Mouse (Mus musculus): ENCODE results near the gene Trappc6b. TPM values are rescaled to one million over a fixed set of nuclear protein-coding genes. Genes with fewer than 3 reads are reported as not detected.
"Not testable (repeated sequence)": the region's sequence is repeated elsewhere in the genome, so short reads cannot be mapped to it uniquely, and the experiment has no call there.

The Trappc6b gene
- polyA plus RNA-seq, 1 experiment from 2014 or later, result 137 TPM

- no peak overlapping the region for H3K9ac ChIP-seq
- ATAC-seq, result peak; percentile 13; the same call in 1 of the 2 replicates
- no peaks in the 10 kb centered on the region for H3K27me3 ChIP-seq
- H3K4me1 ChIP-seq, result no peaks in the 10 kb centered on the region
- H3K4me2 ChIP-seq, result no peak overlapping the region
- WGBS, result 83% methylated on average over 3 of the region's 3 CpGs
- peaks cover 49% of the 10 kb centered on the region for H3K36me3 ChIP-seq (ENCODE audit: poor library complexity, severe bottlenecking)
- no peaks in the 10 kb centered on the region for H3K9me3 ChIP-seq (replicated peaks)
- no peak overlapping the region for H3K27ac ChIP-seq
- H3K4me3 ChIP-seq, result no peak overlapping the region
Measured at GRCm38 (mm10) chr12:59074052-59074451, 12.8 kb upstream of the Trappc6b start.

- no peak overlapping the region for H3K4me3 ChIP-seq
- no peaks in the 10 kb centered on the region for H3K9me3 ChIP-seq (replicated peaks)
- peaks cover 59% of the 10 kb centered on the region for H3K36me3 ChIP-seq (ENCODE audit: poor library complexity, severe bottlenecking)
- WGBS, result 88% methylated on average over 11 of the region's 11 CpGs
- H3K27me3 ChIP-seq, result no peaks in the 10 kb centered on the region
- ATAC-seq, result no peak
- no peak overlapping the region for H3K9ac ChIP-seq
- H3K27ac ChIP-seq, result no peak overlapping the region
- peaks cover 9% of the 10 kb centered on the region for H3K4me1 ChIP-seq
- H3K4me2 ChIP-seq, result no peak overlapping the region
Measured at GRCm38 (mm10) chr12:59072286-59072685, 11.0 kb upstream of the Trappc6b start.

GRCm38 (mm10) chr12:59068791-59069190, 7.5 kb upstream of the Trappc6b start:
- H3K9me3 ChIP-seq (replicated peaks), result no peaks in the 10 kb centered on the region
- WGBS, result 94% methylated on average over 13 of the region's 13 CpGs
- no peak overlapping the region for H3K9ac ChIP-seq
- H3K4me1 ChIP-seq, result peaks cover 13% of the 10 kb centered on the region
- H3K4me2 ChIP-seq, result no peak overlapping the region
- H3K4me3 ChIP-seq, result no peak overlapping the region
- no peak for ATAC-seq
- no peaks in the 10 kb centered on the region for H3K27me3 ChIP-seq
- H3K36me3 ChIP-seq (ENCODE audit: poor library complexity, severe bottlenecking), result peaks cover 49% of the 10 kb centered on the region
- no peak overlapping the region for H3K27ac ChIP-seq

GRCm38 (mm10) chr12:59067095-59067494, 5.8 kb upstream of the Trappc6b start:
- H3K9me3 ChIP-seq (replicated peaks), result no peaks in the 10 kb centered on the region
- peak overlapping the region; percentile 88 for H3K27ac ChIP-seq
- peaks cover 40% of the 10 kb centered on the region for H3K36me3 ChIP-seq (ENCODE audit: poor library complexity, severe bottlenecking)
- no peaks in the 10 kb centered on the region for H3K27me3 ChIP-seq
- H3K4me1 ChIP-seq, result peaks cover 13% of the 10 kb centered on the region
- WGBS, result 0% methylated on average over 22 of the region's 41 CpGs
- ATAC-seq, result no peak
- peak overlapping the region; percentile 92 for H3K4me3 ChIP-seq
- peak overlapping the region; percentile 98 for H3K9ac ChIP-seq
- peak overlapping the region; percentile 71 for H3K4me2 ChIP-seq

- H3K27me3 ChIP-seq, result no peaks in the 10 kb centered on the region
- H3K4me3 ChIP-seq, result peak within 1 kb of the TSS; percentile 92
- H3K9ac ChIP-seq, result peak within 1 kb of the TSS; percentile 98
- H3K9me3 ChIP-seq (replicated peaks), result no peaks in the 10 kb centered on the region
- H3K4me1 ChIP-seq, result peaks cover 13% of the 10 kb centered on the region
- peak within 1 kb of the TSS; percentile 88 for H3K27ac ChIP-seq
- under 1% methylated on average over 43 of the region's 43 CpGs for WGBS
- H3K4me2 ChIP-seq, result peak within 1 kb of the TSS; percentile 71
- peaks cover 34% of the 10 kb centered on the region for H3K36me3 ChIP-seq (ENCODE audit: poor library complexity, severe bottlenecking)
- ATAC-seq, result peak; percentile 100
Measured at GRCm38 (mm10) chr12:59066448-59067077, 5.3 kb upstream of the Trappc6b start, which contains the start of gene Pnn. TSS of gene Pnn (plus strand) at chr12:59066884.

GRCm38 (mm10) chr12:59065776-59066175, 4.5 kb upstream of the Trappc6b start:
- Histone ChIP-seq H3K4me1 (peaks cover 13% of the 10 kb centered on the region), H3K9me3 (replicated peaks) (no peaks in the 10 kb centered on the region), H3K36me3 (ENCODE audit: poor library complexity, severe bottlenecking) (peaks cover 27% of the 10 kb centered on the region), H3K27me3 (no peaks in the 10 kb centered on the region), H3K4me3 (peak overlapping the region; percentile 92), H3K27ac (peak overlapping the region; percentile 86; the same call in 1 of the 2 replicates), H3K4me2 (peak overlapping the region; percentile 71), H3K9ac (peak overlapping the region; percentile 98; the same call in 1 of the 2 replicates)
- WGBS, result 76% methylated on average over 3 of the region's 3 CpGs
- no peak for ATAC-seq

GRCm38 (mm10) chr12:59064837-59065236, 3.6 kb upstream of the Trappc6b start:
- Histone ChIP-seq H3K9me3 (replicated peaks) (no peaks in the 10 kb centered on the region), H3K27ac (no peak overlapping the region), H3K27me3 (no peaks in the 10 kb centered on the region), H3K9ac (no peak overlapping the region), H3K4me3 (no peak overlapping the region), H3K36me3 (ENCODE audit: poor library complexity, severe bottlenecking) (peaks cover 18% of the 10 kb centered on the region), H3K4me1 (peaks cover 22% of the 10 kb centered on the region), H3K4me2 (no peak overlapping the region)
- ATAC-seq, result no peak
- WGBS, result 88% methylated on average over 8 of the region's 8 CpGs

GRCm38 (mm10) chr12:59060322-59060721, 950 bp downstream of the Trappc6b start:
- Histone ChIP-seq H3K9ac (peak overlapping the region; percentile 91), H3K4me3 (peak overlapping the region; percentile 79), H3K27ac (peak overlapping the region; percentile 91), H3K36me3 (ENCODE audit: poor library complexity, severe bottlenecking) (peaks cover 25% of the 10 kb centered on the region), H3K4me2 (peak overlapping the region; percentile 78), H3K4me1 (peaks cover 22% of the 10 kb centered on the region), H3K27me3 (no peaks in the 10 kb centered on the region), H3K9me3 (replicated peaks) (no peaks in the 10 kb centered on the region)
- WGBS, result 67% methylated on average over 4 of the region's 4 CpGs
- no peak for ATAC-seq

GRCm38 (mm10) chr12:59058242-59058641, 3.0 kb downstream of the Trappc6b start:
- not testable (repeated sequence) for H3K4me2 ChIP-seq; H3K4me3 ChIP-seq; H3K9ac ChIP-seq; ATAC-seq; H3K9me3 ChIP-seq (replicated peaks); H3K27me3 ChIP-seq; H3K27ac ChIP-seq
- peaks cover 22% of the 10 kb centered on the region for H3K4me1 ChIP-seq
- peaks cover 38% of the 10 kb centered on the region for H3K36me3 ChIP-seq (ENCODE audit: poor library complexity, severe bottlenecking)
- WGBS, result 93% methylated on average over 5 of the region's 5 CpGs

- WGBS, result 98% methylated on average over 11 of the region's 11 CpGs
- Histone ChIP-seq H3K4me2 (no peak overlapping the region), H3K27me3 (no peaks in the 10 kb centered on the region), H3K4me3 (no peak overlapping the region), H3K9ac (no peak overlapping the region), H3K36me3 (ENCODE audit: poor library complexity, severe bottlenecking) (peaks cover 42% of the 10 kb centered on the region), H3K9me3 (replicated peaks) (no peaks in the 10 kb centered on the region), H3K27ac (no peak overlapping the region), H3K4me1 (peaks cover 22% of the 10 kb centered on the region)
- ATAC-seq, result no peak
Measured at GRCm38 (mm10) chr12:59056222-59056621, 5.0 kb downstream of the Trappc6b start.

GRCm38 (mm10) chr12:59055196-59055850, 5.9 kb downstream of the Trappc6b start:
- Histone ChIP-seq H3K4me1 (peaks cover 18% of the 10 kb centered on the region), H3K36me3 (ENCODE audit: poor library complexity, severe bottlenecking) (peaks cover 42% of the 10 kb centered on the region), H3K4me2 (no peak overlapping the region), H3K9ac (no peak overlapping the region), H3K9me3 (replicated peaks) (no peaks in the 10 kb centered on the region), H3K27me3 (no peaks in the 10 kb centered on the region), H3K27ac (no peak overlapping the region), H3K4me3 (no peak overlapping the region)
- ATAC-seq, result no peak
- WGBS, result 92% methylated on average over 4 of the region's 4 CpGs

- peaks cover 5% of the 10 kb centered on the region for H3K4me1 ChIP-seq
- no peak overlapping the region for H3K4me3 ChIP-seq
- no peak for ATAC-seq
- H3K36me3 ChIP-seq (ENCODE audit: poor library complexity, severe bottlenecking), result peaks cover 53% of the 10 kb centered on the region
- no peaks in the 10 kb centered on the region for H3K9me3 ChIP-seq (replicated peaks)
- H3K27me3 ChIP-seq, result no peaks in the 10 kb centered on the region
- no peak overlapping the region for H3K27ac ChIP-seq
- no peak overlapping the region for H3K4me2 ChIP-seq
- no peak overlapping the region for H3K9ac ChIP-seq
Measured at GRCm38 (mm10) chr12:59053976-59054375, 7.3 kb downstream of the Trappc6b start.
